Mouse (Mus musculus) cerebellum, adult 2 months (tissue): ENCODE data around the gene Sostdc1. TPM values are rescaled to one million over a fixed set of nuclear protein-coding genes. Genes with fewer than 3 reads are reported as not detected.

ENCODE experiments used
- DNase-seq, 2 experiments: peaks; one replicate each; pipeline ENCODE4 v3.0.0; 2021
- H3K27ac ChIP-seq: fragments of 200-500 bp; 2 replicates; pipeline ENCODE4 v1.5.1; 2012; ENCODE audit warnings: low read length, control low read depth, inconsistent platforms; ENCODE audit not compliant: insufficient read depth
- H3K27me3 ChIP-seq: fragments of 200-500 bp; 2 replicates; pipeline ENCODE4 v1.6.1; 2012; ENCODE audit warnings: inconsistent platforms, mild to moderate bottlenecking, low read length, moderate library complexity; ENCODE audit not compliant: control insufficient read depth, insufficient read depth
- H3K4me1 ChIP-seq: fragments of 200-500 bp; 2 replicates; pipeline ENCODE4 v1.6.1; 2011; ENCODE audit warnings: low read length; ENCODE audit not compliant: control insufficient read depth, insufficient read depth
- H3K4me3 ChIP-seq: fragments of 200-500 bp; replicated peaks from 2 replicates; pipeline ENCODE3; 2011; ENCODE audit warnings: mild to moderate bottlenecking, low read depth, low read length, control low read depth; ENCODE audit not compliant: insufficient read depth
- CTCF ChIP-seq: fragments of 200-500 bp; IDR thresholded peaks from 2 replicates; pipeline ENCODE4 v1.5.1; 2011; ENCODE audit warnings: low read depth, mild to moderate bottlenecking, control low read depth, low read length, moderate library complexity, borderline replicate concordance; ENCODE audit not compliant: insufficient read depth
- POLR2A ChIP-seq: fragments of 200-500 bp; IDR thresholded peaks from 2 replicates; pipeline ENCODE4 v1.6.1; 2011; ENCODE audit warnings: low read length, control low read depth, borderline replicate concordance; ENCODE audit not compliant: insufficient read depth
- WGBS: fragments of 180-500 bp; shearing (Covaris S2); methylation state at CpG from one replicate; pipeline ENCODE4 v1.1.7; 2018; 5-methylcytosine and 5-hydroxymethylcytosine counted together
- polyA plus RNA-seq: library from polyadenylated mRNA; depleted of rRNA; stranded (reverse); fragments of >200 nt; gene quantifications from 2 replicates; pipeline ENCODE4 v1.2.3, GENCODE M21; 2012; rRNA removed

Sostdc1 gene
- polyA plus RNA-seq, result 2.3 and 7.5 TPM in 2 replicates

GRCm38 (mm10) chr12:36313916-36314315 is at the start of gene Sostdc1:
TSS of gene Sostdc1 (plus strand) at chr12:36314139.
- 31% methylated on average over 7 of the region's 7 CpGs for WGBS
- no peak within 1 kb of the TSS for H3K4me3 ChIP-seq
- no peaks in the 10 kb centered on the region for H3K27me3 ChIP-seq
- H3K4me1 ChIP-seq, result no peaks in the 10 kb centered on the region
- no peak within 1 kb of the TSS for H3K27ac ChIP-seq
- DNase-seq, result no peak
- TF ChIP-seq POLR2A (no peak), CTCF (no peak)

GRCm38 (mm10) chr12:36267670-36268246 is 46.2 kb upstream of the Sostdc1 start:
- no peak overlapping the region for H3K4me3 ChIP-seq
- no peak for DNase-seq
- TF ChIP-seq CTCF, result no peak
- TF ChIP-seq POLR2A, result no peak
- WGBS, result 88% methylated on average over 8 of the region's 8 CpGs
- H3K27me3 ChIP-seq, result no peaks in the 10 kb centered on the region
- H3K27ac ChIP-seq, result no peak overlapping the region
- H3K4me1 ChIP-seq, result no peaks in the 10 kb centered on the region

GRCm38 (mm10) chr12:36274823-36275222 is 39.1 kb upstream of the Sostdc1 start:
- H3K27ac ChIP-seq, result no peak overlapping the region
- no peak overlapping the region for H3K4me3 ChIP-seq
- TF ChIP-seq POLR2A (no peak), CTCF (no peak)
- no peaks in the 10 kb centered on the region for H3K27me3 ChIP-seq
- DNase-seq, result no peak
- WGBS, result 50% methylated on average over 3 of the region's 3 CpGs
- no peaks in the 10 kb centered on the region for H3K4me1 ChIP-seq

GRCm38 (mm10) chr12:36289634-36290033 is 24.3 kb upstream of the Sostdc1 start:
- WGBS, result 7% methylated on average over 8 of the region's 8 CpGs
- Histone ChIP-seq H3K4me3 (no peak overlapping the region), H3K27ac (no peak overlapping the region), H3K27me3 (no peaks in the 10 kb centered on the region), H3K4me1 (no peaks in the 10 kb centered on the region)
- DNase-seq, result peak; percentile 47 to 76
- TF ChIP-seq CTCF (no peak), POLR2A (no peak)

- no peak for DNase-seq
- no peaks in the 10 kb centered on the region for H3K27me3 ChIP-seq
- TF ChIP-seq CTCF, result no peak
- no peak for TF ChIP-seq POLR2A
- no peaks in the 10 kb centered on the region for H3K4me1 ChIP-seq
- WGBS, result 88% methylated on average over 4 of the region's 4 CpGs
- H3K27ac ChIP-seq, result no peak overlapping the region
- H3K4me3 ChIP-seq, result no peak overlapping the region
Measured at GRCm38 (mm10) chr12:36290465-36290864, 23.5 kb upstream of the Sostdc1 start.

GRCm38 (mm10) chr12:36291346-36291745 is 22.6 kb upstream of the Sostdc1 start:
- WGBS, result 86% methylated on average over 6 of the region's 6 CpGs
- H3K4me1 ChIP-seq, result no peaks in the 10 kb centered on the region
- H3K4me3 ChIP-seq, result no peak overlapping the region
- H3K27ac ChIP-seq, result no peak overlapping the region
- H3K27me3 ChIP-seq, result no peaks in the 10 kb centered on the region
- no peak for DNase-seq
- TF ChIP-seq POLR2A (no peak), CTCF (no peak)

- TF ChIP-seq CTCF (no peak), POLR2A (no peak)
- Histone ChIP-seq H3K4me3 (no peak overlapping the region), H3K4me1 (no peaks in the 10 kb centered on the region; the same call in 1 of the 2 replicates), H3K27ac (no peak overlapping the region), H3K27me3 (no peaks in the 10 kb centered on the region)
- DNase-seq, result peak in 1 of 2 experiments; percentile 7
- WGBS, result 24% methylated on average over 12 of the region's 12 CpGs
Measured at GRCm38 (mm10) chr12:36302326-36302725, 11.6 kb upstream of the Sostdc1 start.

GRCm38 (mm10) chr12:36302905-36303642 is 10.9 kb upstream of the Sostdc1 start:
- TF ChIP-seq CTCF (no peak), POLR2A (no peak)
- Histone ChIP-seq H3K27ac (no peak overlapping the region), H3K4me3 (no peak overlapping the region), H3K27me3 (no peaks in the 10 kb centered on the region), H3K4me1 (no peaks in the 10 kb centered on the region; the same call in 1 of the 2 replicates)
- DNase-seq, result no peak
- 40% methylated on average over 8 of the region's 8 CpGs for WGBS
